Mouse (Mus musculus) small intestine, adult 2 months (tissue): ENCODE data around the gene Manba.

ENCODE experiments used
- CTCF ChIP-seq: fragments of 200-500 bp; IDR thresholded peaks from 2 replicates; pipeline ENCODE4 v1.5.1; 2012; ENCODE audit warnings: low read depth, mild to moderate bottlenecking, control low read depth, inconsistent platforms, low read length, moderate library complexity, mixed read lengths; ENCODE audit not compliant: insufficient replicate concordance, insufficient read length; ENCODE audit errors: extremely low read depth
- POLR2A ChIP-seq: fragments of 200-500 bp; IDR thresholded peaks from 2 replicates; pipeline ENCODE4 v1.6.1; 2012; ENCODE audit warnings: low read depth, mild to moderate bottlenecking, control low read depth, inconsistent platforms, low read length, moderate library complexity

DNA sequence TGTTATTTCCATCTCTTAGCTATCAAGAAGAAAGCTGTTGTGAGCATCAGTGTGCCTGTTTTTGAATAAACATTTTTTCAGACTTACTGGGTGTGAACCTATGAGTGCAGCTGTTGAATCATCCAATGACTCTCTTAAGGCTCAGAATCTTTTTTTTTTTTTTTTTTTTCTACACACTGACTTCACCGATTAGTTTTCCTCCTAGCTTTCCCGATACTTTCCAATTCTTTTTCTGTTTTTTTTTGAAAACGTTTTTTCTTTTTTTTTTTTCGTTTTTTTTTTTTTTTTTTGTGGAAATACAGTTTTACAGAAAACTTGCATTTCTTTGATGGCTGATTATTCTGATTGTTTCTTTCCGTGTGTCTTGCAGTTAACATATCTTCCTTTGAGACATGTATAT, 67.5 kb downstream of the Manba start:
- TF ChIP-seq CTCF (no peak), POLR2A (no peak)
